Mouse (Mus musculus) pancreas, adult 10 weeks (tissue): ENCODE results near the gene Elac2. TPM values are rescaled to one million over a fixed set of nuclear protein-coding genes. Genes with fewer than 3 reads are reported as not detected.

Experiments
- polyA plus RNA-seq: library from polyadenylated mRNA; stranded (reverse); fragments of 350-450 nt; fragmentation: Illumina TruSeq; extraction: RNeasy Lipid Tissue Mini Kit (QIAGEN cat#74804); gene quantifications from one replicate; pipeline ENCODE4 v1.2.3, GENCODE M21; 2015; ENCODE audit warnings: low read depth, low replicate concordance; ENCODE audit not compliant: insufficient read depth

Gene Elac2
- 3.9 TPM for polyA plus RNA-seq

GRCm38 (mm10) chr11:64978720-64979488, at the start of gene Elac2:
Elac2 (plus strand) TSS chr11:64979038.

Other genes with a start within 250 kb of the Elac2 start
- gene 1700086D15Rik, start 180.9 kb downstream of the Elac2 start, polyA plus RNA-seq: not detected
- 5.4 TPM for gene Arhgap44, start 183.9 kb downstream of the Elac2 start, polyA plus RNA-seq